Mouse (Mus musculus) forebrain, embryonic 12.5 days (tissue): ENCODE measurements around the gene Cers6. TPM values are rescaled to one million over a fixed set of nuclear protein-coding genes. Genes with fewer than 3 reads are reported as not detected.

Experiments
- ATAC-seq: fragments of 200-750 bp; cut with Nextera tagmentation; 2 replicates; pipeline ENCODE4 v1.8.0; 2017; ENCODE audit warnings: moderate TSS enrichment; ENCODE audit not compliant: low FRiP score
- H3K27ac ChIP-seq: fragments of 300-500 bp; sonication (generic); 2 replicates; pipeline ENCODE4 v1.5.1; 2016; ENCODE audit warnings: mild to moderate bottlenecking
- H3K27me3 ChIP-seq: fragments of 300-500 bp; sonication (generic); 2 replicates; pipeline ENCODE4 v1.6.1; 2016; ENCODE audit warnings: mild to moderate bottlenecking
- H3K36me3 ChIP-seq: fragments of 300-500 bp; sonication (generic); replicated peaks from 2 replicates; pipeline ENCODE4 v1.6.1; 2016; ENCODE audit warnings: mild to moderate bottlenecking
- H3K4me1 ChIP-seq: fragments of 300-500 bp; sonication (generic); 2 replicates; pipeline ENCODE4 v1.6.1; 2016
- H3K4me2 ChIP-seq: fragments of 300-500 bp; sonication (generic); 2 replicates; pipeline ENCODE4 v1.6.1; 2016; ENCODE audit warnings: mild to moderate bottlenecking, moderate library complexity
- H3K4me3 ChIP-seq: fragments of 300-500 bp; sonication (generic); replicated peaks from 2 replicates; pipeline ENCODE4 v1.5.1; 2016; ENCODE audit warnings: mild to moderate bottlenecking
- H3K9ac ChIP-seq: fragments of 300-500 bp; sonication (generic); 2 replicates; pipeline ENCODE4 v1.6.1; 2016; ENCODE audit warnings: mild to moderate bottlenecking
- H3K9me3 ChIP-seq: fragments of 300-500 bp; sonication (generic); 2 replicates; pipeline ENCODE4 v1.6.1; 2016
- WGBS: fragments of 180-500 bp; shearing (Covaris S2); methylation state at CpG from one replicate; pipeline ENCODE4 v1.1.7; 2016; 5-methylcytosine and 5-hydroxymethylcytosine counted together
- polyA plus RNA-seq: library from polyadenylated mRNA; unstranded; fragments of >200 nt; fragmentation: Nextera tagmentation; extraction: Ambion mirVana; gene quantifications from 2 replicates; pipeline ENCODE4 v1.2.1, GENCODE M21; 2016

Cers6 gene
- polyA plus RNA-seq, 1 experiment from 2014 or later, result 34.8 TPM

- no peak for ATAC-seq
- WGBS, result under 1% methylated on average over 15 of the region's 15 CpGs
- Histone ChIP-seq H3K9ac (peak overlapping the region; percentile 91), H3K4me2 (peak overlapping the region; percentile 82), H3K36me3 (no peaks in the 10 kb centered on the region), H3K4me3 (peak overlapping the region; percentile 81), H3K27me3 (peaks cover 11% of the 10 kb centered on the region; the same call in 1 of the 2 replicates), H3K9me3 (no peaks in the 10 kb centered on the region), H3K27ac (peak overlapping the region; percentile 86; the same call in 1 of the 2 replicates), H3K4me1 (peaks cover 17% of the 10 kb centered on the region)
Observed at GRCm38 (mm10) chr2:68862464-68863266, 1.4 kb downstream of the Cers6 start.

GRCm38 (mm10) chr2:68863561-68863960 is 2.3 kb downstream of the Cers6 start:
- Histone ChIP-seq H3K9me3 (no peaks in the 10 kb centered on the region), H3K27ac (no peak overlapping the region), H3K4me3 (peak overlapping the region; percentile 81), H3K4me1 (peaks cover 17% of the 10 kb centered on the region), H3K9ac (0 out of 2 replicates have a peak overlapping the region, but pooled peaks have one; percentile 91), H3K27me3 (peaks cover 11% of the 10 kb centered on the region; the same call in 1 of the 2 replicates), H3K4me2 (peak overlapping the region; percentile 82), H3K36me3 (no peaks in the 10 kb centered on the region)
- 54% methylated on average over 6 of the region's 6 CpGs for WGBS
- ATAC-seq, result no peak

GRCm38 (mm10) chr2:68864366-68864765 is 3.1 kb downstream of the Cers6 start:
- Histone ChIP-seq H3K27ac (no peak overlapping the region), H3K9ac (no peak overlapping the region), H3K4me3 (no peak overlapping the region), H3K4me2 (no peak overlapping the region), H3K36me3 (no peaks in the 10 kb centered on the region), H3K9me3 (no peaks in the 10 kb centered on the region), H3K4me1 (peaks cover 17% of the 10 kb centered on the region), H3K27me3 (peaks cover 11% of the 10 kb centered on the region; the same call in 1 of the 2 replicates)
- no peak for ATAC-seq
- WGBS, result 79% methylated on average over 2 of the region's 2 CpGs

- ATAC-seq, result no peak
- Histone ChIP-seq H3K27me3 (no peaks in the 10 kb centered on the region), H3K27ac (no peak overlapping the region), H3K4me2 (no peak overlapping the region), H3K4me1 (peaks cover 13% of the 10 kb centered on the region), H3K9me3 (no peaks in the 10 kb centered on the region), H3K4me3 (no peak overlapping the region), H3K36me3 (no peaks in the 10 kb centered on the region), H3K9ac (no peak overlapping the region)
- 67% methylated on average over 4 of the region's 4 CpGs for WGBS
Observed at GRCm38 (mm10) chr2:68867148-68867547, 5.9 kb downstream of the Cers6 start.

- H3K9me3 ChIP-seq, result no peaks in the 10 kb centered on the region
- no peak overlapping the region for H3K4me3 ChIP-seq
- no peak overlapping the region for H3K4me2 ChIP-seq
- 83% methylated on average over 17 of the region's 17 CpGs for WGBS
- no peaks in the 10 kb centered on the region for H3K36me3 ChIP-seq
- no peaks in the 10 kb centered on the region for H3K27me3 ChIP-seq
- no peak overlapping the region for H3K9ac ChIP-seq
- no peak for ATAC-seq
- peaks cover 5% of the 10 kb centered on the region for H3K4me1 ChIP-seq
- no peak overlapping the region for H3K27ac ChIP-seq
Observed at GRCm38 (mm10) chr2:68870999-68871780, 9.9 kb downstream of the Cers6 start.

GRCm38 (mm10) chr2:68873086-68873485 is 11.8 kb downstream of the Cers6 start:
- no peak overlapping the region for H3K9ac ChIP-seq
- no peak for ATAC-seq
- H3K4me2 ChIP-seq, result no peak overlapping the region
- H3K27ac ChIP-seq, result no peak overlapping the region
- 90% methylated on average over 6 of the region's 6 CpGs for WGBS
- H3K4me1 ChIP-seq, result peaks cover 5% of the 10 kb centered on the region
- H3K36me3 ChIP-seq, result no peaks in the 10 kb centered on the region
- H3K4me3 ChIP-seq, result no peak overlapping the region
- no peaks in the 10 kb centered on the region for H3K9me3 ChIP-seq
- H3K27me3 ChIP-seq, result no peaks in the 10 kb centered on the region

GRCm38 (mm10) chr2:68873653-68874441 is 12.6 kb downstream of the Cers6 start:
- Histone ChIP-seq H3K9me3 (no peaks in the 10 kb centered on the region), H3K27ac (no peak overlapping the region), H3K27me3 (no peaks in the 10 kb centered on the region), H3K4me2 (no peak overlapping the region), H3K36me3 (no peaks in the 10 kb centered on the region), H3K9ac (no peak overlapping the region), H3K4me1 (peaks cover 5% of the 10 kb centered on the region), H3K4me3 (no peak overlapping the region)
- ATAC-seq, result no peak
- 71% methylated on average over 15 of the region's 15 CpGs for WGBS

- WGBS, result 90% methylated on average over 6 of the region's 6 CpGs
- no peak for ATAC-seq
- Histone ChIP-seq H3K4me1 (peaks cover 5% of the 10 kb centered on the region), H3K9me3 (no peaks in the 10 kb centered on the region), H3K27ac (no peak overlapping the region), H3K4me3 (no peak overlapping the region), H3K9ac (no peak overlapping the region), H3K36me3 (no peaks in the 10 kb centered on the region), H3K27me3 (no peaks in the 10 kb centered on the region), H3K4me2 (no peak overlapping the region)
Observed at GRCm38 (mm10) chr2:68874575-68874974, 13.3 kb downstream of the Cers6 start.

GRCm38 (mm10) chr2:68879071-68879651 is 17.9 kb downstream of the Cers6 start:
- ATAC-seq, result no peak
- H3K9me3 ChIP-seq, result no peaks in the 10 kb centered on the region
- H3K36me3 ChIP-seq, result no peaks in the 10 kb centered on the region
- no peak overlapping the region for H3K27ac ChIP-seq
- no peaks in the 10 kb centered on the region for H3K27me3 ChIP-seq
- no peak overlapping the region for H3K4me3 ChIP-seq
- H3K9ac ChIP-seq, result no peak overlapping the region
- 91% methylated on average over 4 of the region's 4 CpGs for WGBS
- peaks cover 4% of the 10 kb centered on the region; the same call in 1 of the 2 replicates for H3K4me1 ChIP-seq
- H3K4me2 ChIP-seq, result no peak overlapping the region

- no peak for ATAC-seq
- H3K27ac ChIP-seq, result no peak overlapping the region
- WGBS, result 80% methylated on average over 7 of the region's 7 CpGs
- no peaks in the 10 kb centered on the region for H3K36me3 ChIP-seq
- no peaks in the 10 kb centered on the region for H3K9me3 ChIP-seq
- H3K27me3 ChIP-seq, result no peaks in the 10 kb centered on the region
- H3K9ac ChIP-seq, result no peak overlapping the region
- peaks cover 8% of the 10 kb centered on the region; the same call in 1 of the 2 replicates for H3K4me1 ChIP-seq
- H3K4me2 ChIP-seq, result no peak overlapping the region
- H3K4me3 ChIP-seq, result no peak overlapping the region
Observed at GRCm38 (mm10) chr2:68884573-68884972, 23.3 kb downstream of the Cers6 start.

- WGBS, result 89% methylated on average over 2 of the region's 2 CpGs
Observed at GRCm38 (mm10) chr2:68885206-68885605, 24.0 kb downstream of the Cers6 start.

More at GRCm38 (mm10) chr2:68885206-68885605, 24.0 kb downstream of the Cers6 start:
- H3K4me2 ChIP-seq, result no peak overlapping the region
- no peak overlapping the region for H3K4me3 ChIP-seq
- H3K4me1 ChIP-seq, result peaks cover 8% of the 10 kb centered on the region; the same call in 1 of the 2 replicates
- ATAC-seq, result no peak
- H3K27me3 ChIP-seq, result no peaks in the 10 kb centered on the region
- no peak overlapping the region for H3K27ac ChIP-seq
- H3K36me3 ChIP-seq, result no peaks in the 10 kb centered on the region
- no peak overlapping the region for H3K9ac ChIP-seq
- no peaks in the 10 kb centered on the region for H3K9me3 ChIP-seq
